Mouse (Mus musculus): ENCODE measurements around the gene Kremen2. TPM values are rescaled to one million over a fixed set of nuclear protein-coding genes. Genes with fewer than 3 reads are reported as not detected.

Kremen2 gene
- polyA plus RNA-seq (2012; rRNA removed) = 0.85 and 0.96 TPM in 2 replicates

DNA sequence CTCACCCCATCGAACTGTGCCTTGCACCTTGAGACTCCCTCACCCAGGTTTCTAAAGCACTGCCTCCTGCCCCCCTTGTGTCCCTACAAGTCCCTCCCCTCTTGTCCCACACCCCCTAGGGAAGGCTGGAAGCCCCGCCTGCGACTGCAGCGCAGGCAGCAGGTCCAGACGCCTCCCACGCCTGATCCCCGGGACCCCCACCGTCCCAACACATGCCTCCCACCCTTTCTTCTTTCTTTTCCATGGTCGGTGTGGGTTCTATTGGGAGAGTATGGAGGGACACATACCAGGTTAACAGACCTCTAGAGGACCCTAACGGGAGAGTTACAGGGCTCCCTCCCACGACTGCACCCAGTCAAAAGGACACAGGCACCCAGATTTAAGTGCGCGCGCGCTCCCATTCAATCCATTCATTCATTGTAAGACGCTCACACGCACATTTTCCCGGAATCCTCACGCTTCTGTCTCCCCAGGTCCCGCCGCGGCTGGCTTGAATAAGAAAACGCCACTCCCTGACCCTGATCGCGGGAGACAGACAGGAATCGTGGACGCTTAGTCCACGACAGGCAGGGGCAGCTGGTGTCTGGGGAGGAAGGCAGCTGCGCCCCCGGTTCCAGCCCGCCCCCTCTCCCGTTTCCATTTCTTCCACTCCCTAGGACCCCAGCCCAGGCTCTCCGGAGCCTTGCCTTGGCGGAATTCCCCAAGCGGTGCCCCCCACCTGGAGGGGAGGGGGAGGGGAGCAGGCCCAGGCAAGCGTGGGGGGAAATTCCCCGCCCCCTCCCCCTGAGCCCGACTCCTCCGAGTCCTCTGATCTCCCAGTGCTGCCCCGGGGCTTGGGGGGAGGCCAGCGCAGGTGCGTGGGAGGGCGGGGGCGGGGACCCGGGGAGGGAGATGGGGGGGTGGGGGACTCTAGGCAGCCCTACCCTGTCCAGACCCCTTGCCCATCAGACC lies at the start of gene Kremen2:
Kremen2 (minus strand) TSS at position 533 of the 951 bp plus-strand sequence.
- TF ChIP-seq CTCF (IDR thresholded peaks at IDR 0.05; ENCODE audit: extremely low read depth, insufficient read depth, low read length) (no peak), POLR2A (IDR thresholded peaks at IDR 0.05; ENCODE audit: extremely low read depth, insufficient read depth, low read length) (no peak)
- Histone ChIP-seq H3K27ac (ENCODE audit: insufficient read depth, low read length) (no peak within 1 kb of the TSS), H3K4me3 (ENCODE audit: insufficient read depth, low read length) (no peak within 1 kb of the TSS; the same call in 1 of the 2 replicates), H3K4me1 (ENCODE audit: control insufficient read depth, insufficient read depth, low read length) (no peaks in the 10 kb centered on the region)

DNA sequence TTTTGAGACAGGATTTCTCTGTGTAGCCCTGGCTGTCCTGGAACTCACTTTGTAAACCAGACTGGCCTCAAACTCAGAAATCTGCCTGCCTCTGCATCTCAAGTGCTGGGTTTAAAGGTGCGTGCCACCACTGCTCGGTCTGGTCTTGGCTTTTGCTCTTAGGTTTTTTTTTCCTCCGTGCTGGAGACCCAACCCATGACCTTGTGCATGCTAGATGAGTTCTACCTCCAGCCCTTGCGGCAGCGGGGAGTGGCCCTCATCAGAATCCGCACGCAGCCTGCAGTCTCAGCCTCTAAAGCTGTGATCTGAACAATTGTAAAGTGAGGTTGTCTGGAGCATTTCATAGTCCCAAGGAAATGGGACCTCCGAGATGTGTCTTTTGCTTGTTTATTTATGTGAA lies 49.7 kb upstream of the Kremen2 start:
- no peaks in the 10 kb centered on the region for H3K4me1 ChIP-seq (ENCODE audit: control insufficient read depth, insufficient read depth, low read length)
- no peak overlapping the region for H3K4me3 ChIP-seq (ENCODE audit: insufficient read depth, low read length)
- no peak overlapping the region for H3K27ac ChIP-seq (ENCODE audit: insufficient read depth, low read length)
- no peak for TF ChIP-seq CTCF (IDR thresholded peaks at IDR 0.05; ENCODE audit: extremely low read depth, insufficient read depth, low read length)
- no peak for TF ChIP-seq POLR2A (IDR thresholded peaks at IDR 0.05; ENCODE audit: extremely low read depth, insufficient read depth, low read length)

DNA sequence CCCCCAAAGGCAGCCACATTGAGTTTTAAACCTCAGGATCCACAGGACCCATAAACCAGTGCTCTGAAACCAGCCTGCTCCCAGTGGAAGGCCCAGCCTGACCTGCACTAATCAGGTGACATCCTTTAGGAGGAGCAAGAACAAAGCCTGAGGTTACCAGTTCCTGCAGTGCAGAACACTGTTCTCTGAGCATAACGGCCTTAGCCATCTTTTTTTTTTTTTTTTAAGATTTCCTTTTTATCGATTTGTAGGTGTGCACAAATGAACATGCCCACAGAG lies 45.4 kb upstream of the Kremen2 start:
- TF ChIP-seq CTCF (IDR thresholded peaks at IDR 0.05; ENCODE audit: extremely low read depth, insufficient read depth, low read length) (no peak), POLR2A (IDR thresholded peaks at IDR 0.05; ENCODE audit: extremely low read depth, insufficient read depth, low read length) (no peak)
- H3K4me3 ChIP-seq (ENCODE audit: insufficient read depth, low read length) = peak overlapping the region; percentile 39
- H3K27ac ChIP-seq (ENCODE audit: insufficient read depth, low read length) = peak overlapping the region; percentile 91
- 0 out of 2 replicates have a peak, but pooled peaks cover 1% of the 10 kb centered on the region for H3K4me1 ChIP-seq (ENCODE audit: control insufficient read depth, insufficient read depth, low read length)

DNA sequence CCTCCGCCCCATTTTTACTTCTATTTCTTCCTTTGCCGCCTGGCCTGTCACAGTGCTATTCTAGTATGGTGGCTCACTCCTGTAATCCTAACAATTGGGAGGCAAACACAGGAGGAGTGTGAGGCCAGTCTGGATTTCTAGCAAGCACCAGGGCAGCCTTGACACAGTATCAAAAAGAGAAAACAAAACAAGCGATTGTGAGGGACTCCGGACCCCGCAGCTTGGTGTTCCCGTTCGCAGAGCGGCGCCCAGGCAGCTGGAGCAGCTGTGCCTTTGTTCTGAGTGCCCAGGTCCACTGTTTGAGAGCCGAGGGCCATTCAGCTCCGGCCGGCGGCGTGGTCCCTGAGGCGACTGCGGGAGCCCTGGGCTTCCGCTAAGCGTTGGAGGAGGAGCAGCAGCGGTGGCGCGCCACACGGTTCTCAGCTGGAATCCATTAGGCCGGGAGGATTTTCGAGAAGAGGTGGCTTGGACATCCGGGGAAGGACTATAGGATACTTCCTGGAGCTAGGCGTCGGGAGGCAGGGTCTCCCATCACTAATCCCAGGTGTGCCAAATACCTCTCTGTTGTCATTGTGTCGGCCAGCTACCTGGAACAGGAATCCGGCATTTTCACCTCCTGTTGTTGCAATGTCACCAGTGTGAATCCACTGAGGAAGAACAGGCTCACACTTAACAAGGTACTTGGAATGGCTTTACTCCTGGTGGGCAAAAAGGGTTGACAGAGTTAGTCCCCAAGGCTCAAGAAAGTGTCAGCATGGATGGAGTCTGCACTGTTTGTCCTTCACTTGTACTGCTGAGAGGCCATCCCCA lies 44.8 kb upstream of the Kremen2 start, which contains the start of gene Srrm2:
Srrm2 (plus strand) TSS at position 264 of the 810 bp plus-strand sequence.
- peak within 1 kb of the TSS; percentile 39 for H3K4me3 ChIP-seq (ENCODE audit: insufficient read depth, low read length)
- TF ChIP-seq POLR2A (IDR thresholded peaks at IDR 0.05; ENCODE audit: extremely low read depth, insufficient read depth, low read length) (peak; percentile 46; the same call in 1 of the 2 replicates), CTCF (IDR thresholded peaks at IDR 0.05; ENCODE audit: extremely low read depth, insufficient read depth, low read length) (no peak)
- H3K27ac ChIP-seq (ENCODE audit: insufficient read depth, low read length) = peak within 1 kb of the TSS; percentile 91
- H3K4me1 ChIP-seq (ENCODE audit: control insufficient read depth, insufficient read depth, low read length) = 0 out of 2 replicates have a peak, but pooled peaks cover 1% of the 10 kb centered on the region

DNA sequence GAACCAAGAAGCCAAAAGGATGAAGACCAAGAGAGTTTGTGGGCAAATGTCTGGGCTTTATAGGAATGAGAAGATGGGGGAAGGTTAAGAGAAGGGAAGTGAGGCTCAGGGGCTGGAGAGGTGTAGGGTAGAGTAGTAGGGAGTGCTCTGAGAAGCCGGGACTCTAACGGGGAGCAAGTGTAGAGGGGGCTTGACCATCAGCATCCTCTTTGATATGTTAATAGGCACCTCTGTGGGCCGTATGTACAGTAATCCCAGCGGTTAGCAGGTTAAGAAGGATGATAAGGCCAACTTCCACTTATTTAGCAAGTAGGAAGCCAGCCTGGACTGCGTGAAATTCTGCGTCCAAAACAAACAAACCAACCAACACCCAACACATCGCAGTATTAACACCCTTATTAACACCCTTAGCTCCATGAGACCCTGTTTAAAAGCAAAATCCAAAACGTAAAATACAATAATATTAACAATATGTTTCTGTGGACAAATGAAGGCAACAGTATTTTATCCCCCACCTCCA lies 44.2 kb upstream of the Kremen2 start:
- peak overlapping the region; percentile 91; the same call in 1 of the 2 replicates for H3K27ac ChIP-seq (ENCODE audit: insufficient read depth, low read length)
- TF ChIP-seq POLR2A (IDR thresholded peaks at IDR 0.05; ENCODE audit: extremely low read depth, insufficient read depth, low read length) = no peak
- no peak for TF ChIP-seq CTCF (IDR thresholded peaks at IDR 0.05; ENCODE audit: extremely low read depth, insufficient read depth, low read length)
- H3K4me1 ChIP-seq (ENCODE audit: control insufficient read depth, insufficient read depth, low read length) = 0 out of 2 replicates have a peak, but pooled peaks cover 1% of the 10 kb centered on the region
- H3K4me3 ChIP-seq (ENCODE audit: insufficient read depth, low read length) = peak overlapping the region; percentile 39

DNA sequence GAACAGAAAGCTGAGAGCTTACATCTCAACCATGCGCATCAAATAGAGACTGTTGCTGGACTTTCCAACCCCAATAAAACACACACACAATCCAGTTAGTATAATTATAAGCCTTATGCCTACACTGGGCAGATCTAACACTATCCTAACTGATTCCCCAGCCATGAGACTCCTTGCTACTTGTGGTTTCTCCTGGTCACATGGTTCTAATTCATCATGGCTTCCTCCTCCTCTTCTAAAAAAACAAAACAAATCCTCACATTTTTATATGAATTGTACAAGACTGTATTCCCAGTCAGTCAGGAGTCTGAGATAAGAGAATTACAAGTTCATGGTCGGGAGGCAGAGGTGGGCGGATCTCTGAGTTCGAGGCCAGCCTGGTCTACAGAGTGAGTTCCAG lies 43.3 kb upstream of the Kremen2 start:
- TF ChIP-seq POLR2A (IDR thresholded peaks at IDR 0.05; ENCODE audit: extremely low read depth, insufficient read depth, low read length) = no peak
- no peak for TF ChIP-seq CTCF (IDR thresholded peaks at IDR 0.05; ENCODE audit: extremely low read depth, insufficient read depth, low read length)
- H3K27ac ChIP-seq (ENCODE audit: insufficient read depth, low read length) = no peak overlapping the region
- 0 out of 2 replicates have a peak, but pooled peaks cover 1% of the 10 kb centered on the region for H3K4me1 ChIP-seq (ENCODE audit: control insufficient read depth, insufficient read depth, low read length)
- no peak overlapping the region for H3K4me3 ChIP-seq (ENCODE audit: insufficient read depth, low read length)

DNA sequence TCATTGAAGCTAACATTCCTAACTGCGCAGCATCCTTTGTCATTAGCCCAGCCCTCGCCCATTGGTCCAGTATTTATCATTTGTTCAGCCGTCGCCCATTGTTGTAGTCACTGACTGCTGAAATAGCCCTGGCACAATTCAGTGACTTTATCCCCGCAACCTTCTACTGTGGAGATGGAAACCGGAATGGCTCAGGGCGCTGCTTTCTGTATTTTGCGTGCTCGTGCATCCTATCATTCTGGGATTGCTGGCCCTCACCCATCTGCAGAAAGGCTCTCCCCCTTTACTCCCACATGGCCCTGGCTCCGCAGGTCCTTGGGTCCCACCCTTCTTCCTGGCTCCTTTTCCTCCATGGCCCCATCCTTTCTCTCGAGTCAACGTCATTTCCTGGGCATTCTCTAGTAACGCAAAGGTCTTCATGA lies 40.9 kb upstream of the Kremen2 start:
- Histone ChIP-seq H3K4me3 (ENCODE audit: insufficient read depth, low read length) (peak overlapping the region; percentile 28), H3K27ac (ENCODE audit: insufficient read depth, low read length) (peak overlapping the region; percentile 7; the same call in 1 of the 2 replicates), H3K4me1 (ENCODE audit: control insufficient read depth, insufficient read depth, low read length) (0 out of 2 replicates have a peak, but pooled peaks cover 1% of the 10 kb centered on the region)
- TF ChIP-seq POLR2A (IDR thresholded peaks at IDR 0.05; ENCODE audit: extremely low read depth, insufficient read depth, low read length) = peak; percentile 58; the same call in 1 of the 2 replicates
- TF ChIP-seq CTCF (IDR thresholded peaks at IDR 0.05; ENCODE audit: extremely low read depth, insufficient read depth, low read length) = no peak

DNA sequence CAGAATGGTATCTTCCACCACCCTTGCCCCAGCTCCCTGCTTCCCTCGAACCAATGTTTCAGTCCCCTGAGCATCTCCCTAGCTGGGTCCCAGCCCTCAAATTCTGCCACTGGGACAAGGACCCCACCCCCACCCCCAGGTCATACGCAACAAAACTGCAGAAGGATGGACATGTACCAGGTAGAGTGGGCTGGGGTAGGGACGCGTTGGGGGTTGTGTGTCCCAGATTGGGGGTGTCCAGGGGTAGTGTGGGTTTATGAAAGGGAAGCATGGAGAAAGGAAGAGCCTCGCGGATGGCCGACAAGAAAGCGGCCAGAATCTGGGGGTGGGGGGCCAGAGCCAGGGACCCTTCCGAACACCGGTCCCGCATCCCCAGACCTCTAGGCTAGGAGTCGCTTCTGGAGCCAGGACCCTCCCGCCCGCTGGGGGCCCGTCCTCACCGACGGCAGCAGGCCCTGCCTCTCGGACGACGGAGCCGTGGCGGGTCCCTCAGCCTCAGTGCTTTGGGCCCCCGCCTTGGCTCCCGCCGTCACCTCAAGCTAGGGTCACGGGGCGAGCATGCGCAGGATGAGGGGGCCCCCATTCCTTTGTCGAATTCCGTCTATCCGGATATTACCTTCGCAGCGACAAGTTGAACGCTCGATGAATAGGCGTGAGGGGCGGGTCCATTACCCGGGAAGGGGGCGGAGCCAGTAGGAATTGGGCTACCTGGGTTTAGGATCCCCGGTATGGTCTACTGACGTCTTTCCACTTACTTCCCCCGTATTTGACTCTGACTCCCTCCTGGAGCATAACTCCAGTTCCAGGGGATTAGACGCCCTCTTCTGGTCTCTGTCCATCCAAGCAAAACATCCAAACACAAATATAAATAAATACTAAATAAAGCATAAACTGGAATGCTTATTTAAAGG lies 40.2 kb upstream of the Kremen2 start, which contains the start of gene Flywch2:
Flywch2 (minus strand) TSS at position 521 of the 911 bp plus-strand sequence.
- peak within 1 kb of the TSS; percentile 28 for H3K4me3 ChIP-seq (ENCODE audit: insufficient read depth, low read length)
- H3K4me1 ChIP-seq (ENCODE audit: control insufficient read depth, insufficient read depth, low read length) = 0 out of 2 replicates have a peak, but pooled peaks cover 1% of the 10 kb centered on the region
- H3K27ac ChIP-seq (ENCODE audit: insufficient read depth, low read length) = peak within 1 kb of the TSS; percentile 52
- TF ChIP-seq CTCF (IDR thresholded peaks at IDR 0.05; ENCODE audit: extremely low read depth, insufficient read depth, low read length) (no peak), POLR2A (IDR thresholded peaks at IDR 0.05; ENCODE audit: extremely low read depth, insufficient read depth, low read length) (peak; percentile 60; the same call in 1 of the 2 replicates)

Data from cortical plate, adult 2 months (tissue).